Mouse (Mus musculus): Measurements from ENCODE around the gene Znrd1as. TPM values are rescaled to one million over a fixed set of nuclear protein-coding genes. Genes with fewer than 3 reads are reported as not detected.

Gene Znrd1as
- total RNA-seq (2021) = 1 to 10 TPM; 4.8 to 5.3 TPM
- long read RNA-seq, partial matches to known transcripts = 0 of 4 reads
- long read RNA-seq, other reads (novel, unspliced or antisense) = 1 of 4 reads

DNA sequence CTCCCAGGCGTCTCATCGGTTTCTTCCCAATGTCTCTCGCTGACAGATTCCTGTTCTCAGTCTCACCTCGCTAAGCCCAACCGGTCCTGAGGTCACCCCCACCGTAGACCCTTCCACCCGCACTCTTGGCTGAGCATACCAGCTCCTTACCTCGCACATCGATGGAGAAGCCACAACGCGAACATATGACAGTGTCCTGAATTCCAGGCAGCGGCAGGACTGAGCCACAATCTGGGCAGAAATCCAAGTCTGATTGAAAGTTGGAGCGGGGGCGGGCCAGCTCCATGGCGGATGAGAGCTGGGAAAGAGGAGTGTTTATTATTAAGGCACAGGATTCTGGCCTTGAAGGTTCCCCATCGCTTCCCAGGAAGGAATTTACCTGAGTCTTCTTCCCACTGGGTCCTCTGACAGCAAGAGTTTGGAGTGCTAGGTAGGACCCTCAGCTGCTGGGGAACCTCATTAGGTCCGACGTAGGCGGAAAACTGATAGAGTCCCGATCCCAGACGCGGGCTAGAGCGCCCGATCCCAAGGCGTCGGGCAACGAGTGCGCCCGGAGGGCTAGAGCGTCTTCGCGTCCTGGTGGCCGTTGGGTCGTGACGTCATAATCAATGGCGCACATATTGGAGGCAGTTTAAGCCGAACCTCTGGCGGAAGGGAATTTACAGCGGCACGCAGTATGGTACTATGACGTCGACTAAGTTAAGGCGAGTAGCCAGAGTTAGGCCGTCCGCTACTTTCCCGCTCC lies at the start of gene Znrd1as, which contains the start of gene Znrd1:
Gene Znrd1as, plus strand, starts transcription at position 594 of the 745 bp plus-strand sequence.
Gene Znrd1, minus strand, starts transcription at position 561 of the 745 bp plus-strand sequence.
- DNase-seq (ENCODE audit: low spot score in 2 of 2) = peak; percentile 90 to 94

DNA sequence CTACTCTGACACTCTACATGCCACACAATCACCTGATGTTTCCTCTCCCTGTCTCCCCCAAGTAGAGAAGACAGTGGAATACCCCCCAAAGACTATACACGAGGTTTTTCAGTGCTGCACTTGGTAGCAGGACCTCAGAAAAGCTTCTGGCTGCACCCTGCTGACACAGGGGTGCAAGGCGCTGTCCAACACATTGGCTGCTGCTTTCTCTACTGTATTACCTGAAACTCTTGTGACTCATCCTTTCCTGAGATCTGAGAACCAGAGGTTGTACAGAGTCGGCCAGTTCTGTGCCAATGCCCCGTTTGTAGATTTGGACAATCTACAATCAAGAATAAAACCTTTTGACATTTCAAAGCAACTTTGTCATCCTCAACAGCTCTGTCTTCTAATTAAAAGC lies 48.6 kb upstream of the Znrd1as start:
- DNase-seq (ENCODE audit: low spot score in 2 of 2) = no peak

DNA sequence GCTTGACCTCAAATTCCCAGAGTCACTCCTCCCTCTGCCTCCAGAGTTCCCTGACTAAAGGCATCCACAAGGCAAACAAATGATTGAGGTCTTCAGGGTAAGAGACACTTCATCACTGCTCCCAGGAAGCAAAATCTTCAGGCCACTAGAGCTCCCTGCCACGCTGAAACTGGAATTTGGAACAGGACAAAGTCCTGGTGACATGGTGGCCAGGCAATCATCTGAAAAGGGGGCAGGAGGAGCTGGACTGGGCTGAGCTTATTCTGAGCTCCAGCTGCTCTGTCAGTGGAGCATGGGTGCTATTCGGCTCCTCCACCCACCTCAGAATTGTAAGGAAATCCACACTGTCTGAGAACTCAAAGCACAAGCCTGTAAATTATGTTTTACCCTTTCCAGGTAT lies 46.4 kb upstream of the Znrd1as start:
- DNase-seq (ENCODE audit: low spot score in 2 of 2) = no peak

DNA sequence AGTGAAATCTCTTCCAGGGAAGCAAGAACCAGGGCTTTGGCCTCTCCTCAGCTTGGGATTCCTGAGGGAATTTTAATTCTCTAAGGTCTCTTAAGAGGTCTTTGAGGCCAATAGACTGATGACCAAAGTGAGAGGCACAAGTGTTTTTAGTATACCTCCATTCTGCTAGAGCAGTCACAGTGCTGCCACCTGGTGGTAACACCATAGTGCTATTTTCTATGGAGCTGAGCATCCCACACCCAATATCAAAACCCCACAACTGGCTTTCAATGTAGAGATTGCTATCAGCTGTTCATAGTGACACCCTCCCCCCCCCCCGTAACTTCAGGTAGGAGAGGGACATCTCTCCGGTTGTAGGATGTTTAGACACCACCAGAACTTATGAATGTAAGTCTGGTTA lies 44.3 kb upstream of the Znrd1as start:
- DNase-seq (ENCODE audit: low spot score in 2 of 2) = peak; percentile 79 to 83

DNA sequence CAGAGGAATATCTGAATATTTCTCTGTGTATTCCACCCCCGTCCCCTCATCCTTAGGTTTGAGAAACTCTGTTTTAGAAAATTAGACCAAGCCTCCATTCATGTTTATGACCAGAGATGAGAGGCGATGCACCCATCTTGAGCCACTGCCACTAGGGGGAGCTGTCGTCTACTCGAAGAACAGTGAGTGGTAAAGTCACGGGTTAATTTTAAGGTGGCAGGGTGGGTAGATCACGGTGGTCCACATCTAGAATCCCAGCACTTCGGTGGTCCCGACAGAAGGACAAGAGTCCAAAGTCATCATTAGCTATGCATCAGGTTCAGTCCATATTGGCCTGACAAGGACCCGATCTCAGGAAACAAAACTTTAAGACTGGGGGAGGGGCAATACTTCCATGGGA lies 43.3 kb upstream of the Znrd1as start:
- DNase-seq (ENCODE audit: low spot score in 2 of 2) = peak; percentile 72 to 79

DNA sequence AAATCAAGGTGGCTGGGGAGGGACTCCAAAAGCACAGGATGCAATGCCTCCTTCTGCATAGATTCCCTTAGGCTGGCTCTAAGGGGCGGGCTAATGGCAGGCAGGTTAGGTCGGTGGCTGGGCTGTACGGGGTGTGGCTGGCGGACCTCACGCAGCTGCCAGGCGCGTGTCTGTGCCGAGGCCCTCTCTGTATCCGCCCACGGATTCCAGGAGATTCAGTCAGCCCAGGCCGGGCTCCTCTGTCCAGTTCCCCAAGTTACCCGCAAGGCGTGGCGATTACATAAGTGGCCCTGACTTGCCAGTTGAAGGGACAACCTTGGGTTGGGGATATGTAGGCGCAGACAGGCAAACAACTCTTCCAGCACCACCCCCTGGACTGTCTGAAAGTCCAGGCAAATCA lies 38.2 kb upstream of the Znrd1as start:
- DNase-seq (ENCODE audit: low spot score in 2 of 2) = no peak

DNA sequence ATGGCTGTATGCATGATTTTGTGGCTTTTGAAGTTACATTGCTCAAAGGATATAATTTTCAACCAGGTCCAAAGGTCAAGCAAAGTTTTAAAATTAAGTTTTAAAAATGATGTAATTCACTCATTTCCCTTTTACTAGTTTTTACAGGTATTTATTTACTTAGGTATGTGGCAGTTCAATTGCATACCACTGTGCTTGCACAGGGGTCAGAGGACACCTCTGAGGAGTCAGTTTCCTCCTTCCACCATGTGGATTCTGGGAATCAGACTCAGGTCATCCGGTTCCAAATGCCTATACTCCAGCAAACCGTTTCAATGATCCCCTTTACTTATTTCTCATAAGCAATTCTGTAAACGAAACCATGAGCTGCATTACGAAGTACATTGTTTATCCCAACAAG lies 35.7 kb upstream of the Znrd1as start:
- no peak for DNase-seq (ENCODE audit: low spot score in 2 of 2)

DNA sequence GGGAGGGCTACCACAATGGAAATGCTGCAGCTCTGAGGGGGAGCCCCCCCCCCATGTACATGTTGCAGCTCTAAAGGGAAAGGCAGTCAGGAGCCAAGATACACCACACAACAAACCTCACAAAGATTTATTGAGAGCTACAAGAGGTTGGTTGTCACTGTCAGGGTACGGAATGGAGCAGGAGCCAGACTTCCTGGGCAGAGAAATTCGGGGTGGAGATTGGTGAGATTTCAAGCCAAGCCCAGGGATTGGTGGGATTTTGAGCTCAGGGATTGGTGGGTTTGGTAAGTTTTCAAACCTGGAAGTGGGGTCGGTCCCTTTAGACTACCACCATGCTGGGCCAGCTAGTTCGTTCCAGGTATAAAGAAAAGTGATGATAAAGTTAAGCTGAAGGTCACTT lies 34.9 kb upstream of the Znrd1as start:
- no peak for DNase-seq (ENCODE audit: low spot score in 2 of 2)

DNA sequence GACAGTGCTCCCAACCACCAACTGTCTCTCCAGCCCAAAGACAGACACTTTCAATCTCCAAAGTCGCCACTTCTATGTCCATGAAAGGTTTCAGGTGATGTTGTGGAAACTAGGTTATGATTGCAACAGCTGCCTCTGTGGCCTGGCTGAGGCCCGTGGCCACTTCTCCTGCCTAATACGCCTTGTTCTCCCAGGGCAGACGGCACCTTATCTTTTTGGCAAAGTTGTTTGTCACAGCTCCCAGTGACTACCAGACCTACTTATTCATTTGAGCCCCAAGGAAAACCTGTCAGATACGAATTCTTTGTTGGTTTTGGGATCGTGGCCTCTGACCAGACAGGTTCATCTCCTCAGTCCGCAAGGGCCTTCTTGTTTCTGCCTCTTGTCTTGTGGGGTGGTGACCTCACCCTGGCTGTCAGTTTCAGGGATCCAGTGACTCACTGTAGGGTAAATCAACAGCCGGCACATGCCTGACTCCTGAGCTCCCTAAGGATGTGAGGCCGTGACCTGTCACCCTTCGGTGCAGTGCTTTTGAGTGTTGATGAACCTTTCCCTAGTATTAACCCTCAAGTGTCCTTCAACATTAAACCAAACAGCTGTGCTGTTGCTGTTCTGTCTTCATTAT lies 30.8 kb upstream of the Znrd1as start:
- no peak for DNase-seq (ENCODE audit: low spot score in 2 of 2)

DNA sequence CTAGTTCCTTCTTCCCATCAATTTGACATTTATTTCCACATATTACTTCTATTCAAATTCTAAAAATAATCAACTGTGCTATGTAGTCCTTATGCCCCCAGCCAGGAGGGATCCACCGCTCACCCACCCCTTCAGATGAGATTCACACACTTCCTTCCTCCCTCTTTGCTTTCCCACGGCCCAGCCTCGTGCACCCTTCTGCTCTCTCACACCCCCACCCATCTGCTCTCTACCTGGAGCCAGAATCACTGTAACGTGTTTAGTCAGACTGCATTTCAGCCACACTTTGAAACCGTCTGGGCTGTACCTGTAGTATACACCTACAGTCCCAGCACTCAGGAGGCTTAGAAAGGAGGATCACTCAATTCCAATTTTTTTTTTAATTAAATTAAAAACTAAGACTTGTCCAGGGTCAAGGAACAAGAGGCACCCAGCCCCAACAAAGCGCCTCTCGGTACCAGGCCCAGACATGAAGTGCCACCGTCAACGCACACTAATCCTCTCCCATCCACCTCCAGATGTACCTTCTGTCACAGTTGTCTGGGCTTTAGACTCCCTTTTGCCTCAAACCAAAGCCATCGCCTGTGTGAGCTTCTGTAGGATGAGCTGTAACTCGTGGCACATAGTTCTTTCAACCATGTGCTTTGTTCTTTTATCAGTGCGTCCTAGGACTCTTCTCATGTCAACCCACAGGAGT lies 29.0 kb upstream of the Znrd1as start:
- no peak for DNase-seq (ENCODE audit: low spot score in 2 of 2)

DNA sequence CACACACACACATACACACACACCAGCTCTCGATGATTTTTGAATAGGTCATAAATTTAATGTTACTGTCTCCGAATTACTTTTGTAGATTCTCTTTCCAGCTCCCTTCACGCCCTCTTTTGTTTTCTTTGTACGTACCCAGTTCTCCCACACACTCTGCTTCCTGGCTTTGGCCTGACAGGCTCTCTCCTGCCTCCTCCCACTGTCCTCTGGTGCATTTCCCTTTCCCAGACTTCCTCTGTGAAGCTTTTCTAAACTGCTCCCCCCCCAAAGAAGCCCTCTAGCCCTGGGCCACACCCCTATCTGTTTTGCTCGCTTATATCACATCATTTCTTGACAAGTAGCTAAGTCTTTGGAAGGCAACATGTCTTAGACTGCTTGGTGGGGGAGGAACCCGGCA lies 28.2 kb upstream of the Znrd1as start:
- DNase-seq (ENCODE audit: low spot score in 2 of 2) = no peak

DNA sequence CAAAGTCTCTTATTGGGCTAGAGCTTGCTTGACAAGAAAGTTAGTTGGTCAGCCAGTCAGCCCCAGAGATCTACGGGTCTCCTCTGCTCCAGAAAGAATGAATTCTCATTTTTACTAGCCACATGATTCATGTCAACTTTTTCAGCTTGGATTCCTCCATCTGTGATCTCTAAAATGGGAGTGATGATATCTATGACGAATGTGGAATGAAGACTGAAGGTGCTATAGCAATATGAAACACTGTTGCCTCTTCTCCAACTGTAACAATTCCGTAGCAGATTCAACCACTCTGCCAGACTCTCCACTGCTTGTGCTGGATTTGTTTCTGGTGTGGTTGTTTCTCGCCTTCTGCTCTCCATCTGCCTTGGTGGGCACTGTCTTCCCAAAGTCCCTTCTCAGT lies 27.3 kb upstream of the Znrd1as start:
- DNase-seq (ENCODE audit: low spot score in 2 of 2) = no peak

DNA sequence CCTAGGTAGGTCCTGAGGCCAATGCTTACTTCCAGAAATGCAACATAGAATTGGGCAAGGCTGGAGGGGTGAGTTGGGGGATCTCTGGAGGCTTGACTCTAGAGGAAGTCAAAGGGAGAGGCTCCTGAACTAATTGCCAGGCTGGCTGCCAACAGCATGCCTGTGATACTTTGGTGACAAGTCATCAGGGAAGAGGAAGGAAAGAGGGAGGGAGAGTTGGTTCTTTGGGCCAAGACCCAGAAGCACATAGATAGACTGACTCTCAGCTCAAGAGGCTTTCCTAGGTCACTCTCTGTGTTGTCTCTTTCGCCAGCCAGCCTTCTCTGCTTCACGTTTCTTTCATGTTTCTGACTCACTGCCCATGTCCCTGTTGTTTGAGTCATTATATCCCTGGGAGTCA lies 26.6 kb upstream of the Znrd1as start:
- DNase-seq (ENCODE audit: low spot score in 2 of 2) = no peak

DNA sequence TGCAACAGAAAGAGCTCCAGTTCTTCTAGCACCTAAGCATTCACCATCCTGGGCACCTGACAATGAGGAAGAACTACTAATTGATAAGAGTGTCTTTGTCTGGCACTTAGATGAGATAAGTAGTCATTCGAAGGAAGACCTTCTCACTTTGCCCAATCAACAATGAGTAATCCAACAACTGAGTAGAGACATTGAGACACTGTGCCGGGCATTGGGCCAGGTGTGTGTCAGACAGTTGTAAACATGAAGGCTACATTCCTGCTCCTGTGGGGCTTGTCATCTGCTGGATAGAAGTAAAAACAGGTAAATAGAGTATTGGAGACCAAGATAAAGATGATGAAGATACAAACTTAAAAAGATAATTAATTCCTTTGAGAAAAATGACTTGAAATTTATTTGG lies 20.3 kb upstream of the Znrd1as start:
- DNase-seq (ENCODE audit: low spot score in 2 of 2) = no peak

DNA sequence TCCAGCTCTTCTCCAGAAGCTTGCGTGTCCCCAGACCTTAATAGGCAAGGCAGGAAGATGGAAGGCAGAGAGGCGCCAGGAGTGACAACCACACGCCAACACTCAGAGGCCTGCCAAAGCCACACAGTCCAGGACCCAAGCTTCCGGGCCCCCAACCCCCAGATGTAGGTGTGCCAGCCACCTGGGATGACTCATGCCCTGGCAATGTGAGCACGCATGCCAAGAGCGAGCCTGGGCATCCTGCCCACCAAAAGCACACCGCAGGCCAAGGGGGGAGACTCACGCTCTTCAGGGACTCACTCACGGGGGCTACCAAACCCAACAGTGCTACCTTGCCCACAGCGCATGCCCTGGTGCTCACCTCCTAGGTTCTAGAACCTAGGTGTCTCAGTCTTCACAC lies 16.0 kb upstream of the Znrd1as start:
- DNase-seq (ENCODE audit: low spot score in 2 of 2) = peak in 1 of 2 experiments; percentile 52

DNA sequence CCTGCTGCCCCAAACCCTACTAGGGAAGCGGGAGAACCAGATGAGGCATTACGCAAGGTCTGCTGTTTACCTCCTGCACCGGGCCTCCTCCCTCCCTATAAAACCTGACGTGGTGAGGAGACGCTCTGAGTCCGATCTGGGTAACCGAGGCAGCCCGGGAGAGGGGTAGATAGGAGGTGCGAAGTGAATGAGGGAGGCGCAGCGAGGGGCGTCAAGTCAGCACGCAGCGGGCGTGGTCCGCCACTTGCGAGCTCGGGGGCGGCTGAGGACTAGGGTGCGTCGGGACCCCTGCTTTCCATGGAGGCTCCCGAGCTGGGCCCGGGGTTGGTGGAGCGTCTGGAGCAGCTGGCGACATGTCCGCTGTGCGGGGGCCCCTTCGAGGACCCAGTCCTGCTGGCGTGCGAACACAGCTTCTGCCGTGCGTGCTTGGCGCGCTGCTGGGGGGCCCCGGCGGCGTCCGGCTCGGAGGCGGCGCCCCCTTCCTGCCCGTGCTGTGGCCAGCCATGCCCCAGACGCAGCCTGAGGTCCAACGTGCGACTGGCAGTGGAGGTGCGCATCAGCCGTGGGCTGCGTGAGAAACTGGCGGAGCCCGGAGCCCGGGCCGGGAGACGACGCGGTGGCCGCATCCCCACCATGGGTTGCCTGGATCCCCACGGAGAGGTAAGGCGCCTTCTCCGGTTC lies 15.5 kb upstream of the Znrd1as start, which contains the start of gene Rnf39:
Gene Rnf39, plus strand, starts transcription at position 128 of the 681 bp plus-strand sequence.
- no peak for DNase-seq (ENCODE audit: low spot score in 2 of 2)

DNA sequence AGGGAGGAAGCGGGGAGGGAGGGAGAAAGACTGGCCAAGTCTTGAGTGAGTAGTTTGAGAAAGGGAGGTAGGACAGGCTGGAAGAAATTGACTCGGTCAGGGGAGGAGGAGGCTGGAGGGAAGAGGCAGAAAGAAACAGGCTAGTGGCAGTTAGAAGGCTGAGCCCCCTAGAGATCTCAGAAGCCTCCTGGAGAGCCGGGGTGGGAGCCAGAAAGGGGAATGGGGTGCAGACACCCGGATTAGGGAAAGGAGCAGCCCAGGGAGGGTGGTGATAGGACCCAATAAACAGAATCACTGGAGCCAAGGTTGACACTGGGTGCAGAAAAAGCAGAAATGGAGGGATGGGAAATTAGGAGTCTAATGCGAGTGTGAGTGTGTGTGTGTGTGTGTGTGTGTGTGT lies 14.7 kb upstream of the Znrd1as start:
- DNase-seq (ENCODE audit: low spot score in 2 of 2) = no peak

DNA sequence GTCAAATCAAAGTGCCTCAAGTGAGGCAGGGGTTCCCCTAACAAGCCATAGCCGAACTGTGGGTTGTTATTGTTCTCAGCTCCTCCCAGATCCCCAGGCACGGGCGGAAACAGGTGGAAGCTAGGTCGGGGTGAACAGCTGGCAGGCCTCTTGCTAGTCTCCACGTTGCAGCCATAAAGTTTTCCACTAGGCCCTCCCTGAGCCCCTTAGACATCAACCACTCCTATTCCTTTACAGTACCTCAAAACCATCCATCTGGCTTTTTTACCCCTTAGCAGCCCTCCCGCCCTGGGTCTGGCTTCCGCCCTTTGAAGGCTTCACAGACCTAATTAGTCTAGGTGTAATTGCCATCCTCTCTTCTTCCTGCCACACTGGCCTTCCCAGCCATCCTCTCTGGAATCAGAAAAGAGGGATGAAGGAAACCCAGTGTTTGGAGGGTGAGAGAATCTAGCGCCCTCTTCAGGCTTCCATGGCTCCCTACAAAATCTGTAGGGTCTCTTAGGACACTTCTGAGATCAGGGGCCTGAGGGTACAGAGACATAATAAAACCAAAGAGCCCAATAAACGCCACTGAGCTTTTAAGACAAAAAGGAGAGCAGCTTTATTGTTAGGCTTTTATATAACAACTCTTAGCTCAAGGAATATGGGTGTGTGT lies 14.1 kb upstream of the Znrd1as start:
- DNase-seq (ENCODE audit: low spot score in 2 of 2) = no peak

DNA sequence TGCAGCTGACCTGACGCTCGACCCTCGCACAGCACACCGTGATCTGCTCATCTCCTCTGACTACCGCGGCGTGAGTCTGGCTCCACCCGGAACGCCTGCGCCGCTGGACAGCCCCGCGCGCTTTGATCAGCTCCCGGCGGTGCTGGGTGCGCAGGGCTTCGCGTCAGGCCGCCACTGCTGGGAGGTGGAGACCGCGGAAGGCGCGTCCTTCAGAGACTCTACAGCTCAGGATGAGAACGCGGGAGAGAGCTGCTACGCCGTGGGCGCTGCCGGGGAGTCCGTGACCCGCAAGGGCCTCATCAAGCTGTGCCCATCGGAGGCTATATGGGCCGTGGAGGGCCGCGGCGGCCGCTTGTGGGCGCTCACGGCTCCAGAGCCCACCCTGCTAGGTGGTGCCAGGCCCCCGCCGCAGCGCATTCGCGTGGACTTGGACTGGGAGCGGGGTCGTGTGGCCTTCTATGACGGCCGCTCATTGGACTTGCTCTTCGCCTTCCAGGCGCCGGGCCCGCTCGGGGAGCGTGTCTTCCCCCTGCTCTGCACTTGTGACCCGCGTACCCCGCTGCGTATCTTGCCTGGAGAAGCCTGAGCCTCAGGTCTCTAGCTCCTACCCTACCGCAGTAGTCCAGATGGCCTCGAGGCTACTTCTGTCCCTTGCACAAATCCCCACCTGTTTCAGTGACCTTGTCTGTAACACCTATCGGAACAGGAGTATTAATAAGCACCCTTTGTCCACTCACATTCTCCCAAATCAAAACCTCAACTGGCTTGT lies 11.2 kb upstream of the Znrd1as start:
- peak; percentile 59 to 74 for DNase-seq (ENCODE audit: low spot score in 2 of 2)

DNA sequence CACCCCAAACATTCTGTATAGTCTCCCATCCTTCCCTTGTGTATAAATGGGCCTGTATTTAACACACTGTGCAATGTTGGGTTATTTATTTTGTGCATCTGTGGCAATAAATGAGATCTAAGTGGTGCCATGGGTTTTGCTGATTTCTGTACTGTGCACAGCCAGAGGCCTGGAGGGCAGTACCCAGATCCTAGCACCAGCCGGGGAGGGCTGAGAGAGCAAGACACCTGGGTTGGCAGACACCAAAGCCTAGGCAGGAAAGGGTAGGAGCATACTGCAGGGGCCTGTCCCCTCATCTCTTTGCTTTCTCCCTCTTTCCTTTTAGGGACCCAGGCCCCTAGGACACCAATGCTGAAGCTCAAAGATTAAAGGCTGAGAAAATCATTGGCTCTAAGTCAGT lies 10.1 kb upstream of the Znrd1as start:
- no peak for DNase-seq (ENCODE audit: low spot score in 2 of 2)
